Mouse (Mus musculus) heart, adult 2 months (tissue): ENCODE measurements around the gene Il6ra. TPM values are rescaled to one million over a fixed set of nuclear protein-coding genes. Genes with fewer than 3 reads are reported as not detected.
A peak's percentile ranks its signal among the peaks of the same experiment; 100 is the strongest.

ENCODE experiments used
- DNase-seq, 2 experiments: peaks; one replicate each; pipeline ENCODE4 v3.0.0; 2021
- H3K27ac ChIP-seq: fragments of 200-600 bp; 2 replicates; pipeline ENCODE4 v1.8.1; 2022
- H3K27me3 ChIP-seq: fragments of 200-500 bp; 2 replicates; pipeline ENCODE4 v1.6.1; 2012; ENCODE audit warnings: mild to moderate bottlenecking, low read length, inconsistent platforms, mixed read lengths; ENCODE audit not compliant: control insufficient read depth, insufficient read depth
- H3K36me3 ChIP-seq: fragments of 200-500 bp; 2 replicates; pipeline ENCODE4 v1.6.1; 2012; ENCODE audit warnings: low read length, inconsistent platforms; ENCODE audit not compliant: control insufficient read depth, insufficient read depth
- H3K4me1 ChIP-seq: fragments of 200-500 bp; 2 replicates; pipeline ENCODE4 v1.6.1; 2011; ENCODE audit warnings: low read length; ENCODE audit not compliant: control insufficient read depth, insufficient read depth
- H3K4me3 ChIP-seq: fragments of 200-600 bp; 2 replicates; pipeline ENCODE4 v1.8.1; 2022
- H3K79me2 ChIP-seq: fragments of 200-500 bp; replicated peaks from 2 replicates; pipeline ENCODE4 v1.6.1; 2012; ENCODE audit warnings: mild to moderate bottlenecking, inconsistent platforms, low read length, moderate library complexity, mixed read lengths; ENCODE audit not compliant: control insufficient read depth, insufficient read depth
- H3K9ac ChIP-seq: fragments of 200-500 bp; 2 replicates; pipeline ENCODE4 v1.6.1; 2012; ENCODE audit warnings: low read depth, mild to moderate bottlenecking, control low read depth, inconsistent platforms, low read length, mixed read lengths
- CTCF ChIP-seq: fragments of 200-600 bp; IDR thresholded peaks from 2 replicates; pipeline ENCODE4 v1.8.1; 2022; ENCODE audit warnings: antibody characterized with exemption, mild to moderate bottlenecking, moderate library complexity
- EP300 ChIP-seq: fragments of 200-500 bp; IDR thresholded peaks from 2 replicates; pipeline ENCODE4 v1.6.1; 2011; ENCODE audit warnings: low read depth, low read length, control low read depth; ENCODE audit not compliant: insufficient read depth
- POLR2A ChIP-seq: fragments of 200-500 bp; IDR thresholded peaks from 2 replicates; pipeline ENCODE4 v1.6.1; 2011; ENCODE audit warnings: mild to moderate bottlenecking, low read depth, low read length, control low read depth; ENCODE audit not compliant: insufficient read depth
- WGBS: fragments of 180-500 bp; shearing (Covaris S2); methylation state at CpG from one replicate; pipeline ENCODE4 v1.1.7; 2018; 5-methylcytosine and 5-hydroxymethylcytosine counted together
- intact Hi-C: fragments of 180-260 bp; cut with DNase I; formaldehyde crosslinking; loops from one replicate; pipeline ENCODE4 v1.15.1; 2025
- polyA plus RNA-seq: library from polyadenylated mRNA; depleted of rRNA; stranded (reverse); fragments of >200 nt; gene quantifications from 2 replicates; pipeline ENCODE4 v1.2.3, GENCODE M21; 2012
- total RNA-seq, 2 experiments: library from RNA; stranded (reverse); gene quantifications; 2 replicates each; pipeline ENCODE4 v1.2.3; 2021

The Il6ra gene
- total and polyA plus RNA-seq, 3 experiments: 2.8 to 4.8 (median 4.3) TPM

- intact Hi-C loops: no loop called here
- no peaks in the 10 kb centered on the region; the same call in 1 of the 2 replicates for H3K4me1 ChIP-seq
- H3K4me3 ChIP-seq: no peak overlapping the region
- WGBS: 71% methylated on average over 3 of the region's 3 CpGs
- H3K27me3 ChIP-seq: no peaks in the 10 kb centered on the region
- TF ChIP-seq EP300: no peak
- no peak for TF ChIP-seq CTCF
- no peak for TF ChIP-seq POLR2A
- H3K9ac ChIP-seq: no peak overlapping the region
- H3K79me2 ChIP-seq: no peaks in the 10 kb centered on the region
- no peak overlapping the region for H3K27ac ChIP-seq
- no peak for DNase-seq
- H3K36me3 ChIP-seq: no peaks in the 10 kb centered on the region
Measured at GRCm38 (mm10) chr3:89917408-89917807, 4.4 kb upstream of the Il6ra start.

DNA sequence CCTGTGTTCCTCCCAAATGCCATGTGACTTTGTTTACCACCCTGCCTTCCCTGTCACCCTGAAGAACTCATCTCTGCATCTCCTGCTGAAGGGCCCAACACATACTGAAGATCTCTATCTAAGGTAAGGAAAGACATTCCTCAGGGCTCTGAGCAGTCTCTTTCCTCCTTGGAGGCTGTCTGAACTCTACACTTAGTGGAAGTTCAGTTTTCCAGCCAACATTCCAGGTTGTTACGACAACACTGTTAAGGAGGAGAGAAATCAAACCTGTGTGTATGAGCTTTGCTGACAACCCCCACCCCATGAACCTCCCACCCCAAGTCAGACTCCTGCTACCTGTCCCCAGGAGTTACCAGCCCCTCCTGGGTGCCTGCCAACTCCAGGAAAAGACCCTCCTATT, 3.6 kb upstream of the Il6ra start:
- DNase-seq: no peak
- Histone ChIP-seq H3K27me3 (no peaks in the 10 kb centered on the region), H3K36me3 (no peaks in the 10 kb centered on the region), H3K79me2 (no peaks in the 10 kb centered on the region), H3K4me3 (no peak overlapping the region), H3K9ac (no peak overlapping the region), H3K27ac (no peak overlapping the region), H3K4me1 (peaks cover 2% of the 10 kb centered on the region; the same call in 1 of the 2 replicates)
- WGBS: 61% methylated on average over 1 of the region's 1 CpGs
- TF ChIP-seq CTCF (no peak), POLR2A (no peak), EP300 (no peak)
- intact Hi-C loops: no loop called here

DNA sequence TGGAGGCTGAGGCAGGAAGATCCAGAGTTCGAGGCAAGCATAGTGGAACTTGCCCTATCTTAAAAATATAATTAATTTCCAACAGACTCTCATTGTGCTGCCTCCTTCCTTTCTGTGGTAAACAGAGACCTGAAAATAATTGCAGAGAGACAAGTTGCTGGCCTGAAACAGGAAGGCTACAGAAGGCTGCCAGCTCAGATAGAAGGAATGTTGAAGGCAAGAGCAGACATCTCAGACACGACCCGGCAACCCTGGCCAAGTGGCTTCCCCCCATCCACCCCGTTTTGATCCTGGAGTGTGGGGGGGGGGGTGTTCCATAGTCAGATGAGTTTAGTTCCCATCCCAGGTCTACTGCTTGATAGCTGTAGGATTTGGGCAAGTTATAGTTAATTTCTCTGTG, 1.7 kb upstream of the Il6ra start:
- Histone ChIP-seq H3K36me3 (no peaks in the 10 kb centered on the region), H3K27me3 (no peaks in the 10 kb centered on the region), H3K4me3 (no peak overlapping the region), H3K4me1 (peaks cover 2% of the 10 kb centered on the region; the same call in 1 of the 2 replicates), H3K79me2 (no peaks in the 10 kb centered on the region), H3K27ac (no peak overlapping the region), H3K9ac (no peak overlapping the region)
- TF ChIP-seq CTCF (no peak), POLR2A (no peak), EP300 (no peak)
- intact Hi-C loops: loop anchor here (5.0 kb wide), 1 partner anchor 42 kb away; no protein-coding TSS in a partner anchor
- no peak for DNase-seq
- 49% methylated on average over 4 of the region's 4 CpGs for WGBS

DNA sequence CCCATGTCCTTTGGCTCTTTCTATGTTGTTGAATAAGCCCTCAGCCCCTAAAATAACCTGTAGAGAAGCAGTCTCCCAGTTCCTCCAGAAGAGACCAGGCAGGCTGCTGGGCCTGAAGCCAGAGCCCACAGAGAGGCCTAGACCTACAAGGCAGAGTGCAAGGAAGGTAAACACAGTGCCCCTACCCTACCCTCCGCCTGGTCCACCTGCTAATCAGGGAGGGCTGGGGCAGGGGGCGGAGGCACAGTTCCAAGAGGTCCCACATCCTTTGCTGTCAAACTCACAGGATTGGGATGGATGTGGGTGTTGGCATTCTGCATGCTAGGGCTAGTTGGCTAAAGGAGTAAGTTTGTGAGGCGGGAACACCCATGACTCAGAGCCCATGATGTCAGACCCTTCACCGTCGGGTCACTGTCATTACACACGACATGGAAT, 871 bp downstream of the Il6ra start:
- peaks cover 2% of the 10 kb centered on the region; the same call in 1 of the 2 replicates for H3K4me1 ChIP-seq
- no peaks in the 10 kb centered on the region for H3K27me3 ChIP-seq
- peak overlapping the region; percentile 76; the same call in 1 of the 2 replicates for H3K27ac ChIP-seq
- intact Hi-C loops: loop anchor here (2.0 to 5.0 kb wide), 2 partner anchors 40 to 51 kb away; no protein-coding TSS in a partner anchor
- H3K4me3 ChIP-seq: peak overlapping the region; percentile 13
- peak overlapping the region; percentile 42; the same call in 1 of the 2 replicates for H3K9ac ChIP-seq
- WGBS: 48% methylated on average over 6 of the region's 6 CpGs
- DNase-seq: peak; percentile 49 to 62
- no peaks in the 10 kb centered on the region for H3K36me3 ChIP-seq
- TF ChIP-seq EP300 (no peak), CTCF (no peak), POLR2A (no peak)
- no peaks in the 10 kb centered on the region for H3K79me2 ChIP-seq

DNA sequence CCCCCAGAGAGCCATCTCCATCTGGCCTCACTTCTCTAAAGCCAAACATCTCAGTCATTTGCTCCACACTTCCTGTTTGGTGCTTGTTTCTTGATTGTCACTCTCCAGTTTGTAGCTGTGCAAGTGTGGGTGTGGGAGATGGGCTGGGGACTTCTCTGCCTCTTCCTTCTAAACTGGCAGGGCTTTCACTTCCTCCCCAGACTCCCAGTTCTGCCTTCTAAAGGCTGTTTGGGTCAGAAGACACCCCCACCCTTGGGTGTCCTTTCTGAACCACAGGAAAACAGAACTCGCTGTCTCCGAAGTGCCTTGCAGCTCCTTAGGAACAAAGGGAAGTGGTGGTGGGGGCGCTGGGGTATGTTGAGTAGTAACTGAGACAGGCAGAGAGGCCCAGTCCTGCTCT, 1.8 kb downstream of the Il6ra start:
- Histone ChIP-seq H3K27ac (no peak overlapping the region; the same call in 1 of the 2 replicates), H3K4me3 (no peak overlapping the region), H3K9ac (no peak overlapping the region), H3K27me3 (no peaks in the 10 kb centered on the region), H3K4me1 (peaks cover 2% of the 10 kb centered on the region; the same call in 1 of the 2 replicates), H3K79me2 (no peaks in the 10 kb centered on the region), H3K36me3 (no peaks in the 10 kb centered on the region)
- TF ChIP-seq EP300: no peak
- TF ChIP-seq CTCF: no peak
- no peak for TF ChIP-seq POLR2A
- DNase-seq: peak; percentile 44 to 73
- 58% methylated on average over 3 of the region's 3 CpGs for WGBS
- intact Hi-C loops: loop anchor here (5.0 kb wide), 1 partner anchor 39 kb away; no protein-coding TSS in a partner anchor
